Mouse (Mus musculus): ENCODE data around the gene Defb21. TPM values are rescaled to one million over a fixed set of nuclear protein-coding genes. Genes with fewer than 3 reads are reported as not detected.

The Defb21 gene
- total RNA-seq (2012; rRNA removed) (not detected in 2 replicates), polyA plus RNA-seq (2012; ENCODE audit: insufficient read depth in 1 of 2, insufficient read length in 2 of 2, low read depth in 1 of 2, low replicate concordance in 2 of 2, missing spikeins in 1 of 2) (not detected)

GRCm38 (mm10) chr2:152572114-152572794 lies at the start of gene Defb21:
TSS of gene Defb21 (plus strand) at chr2:152572744.
- peak; percentile 37 for DNase-seq (ENCODE audit: low read depth, low spot score)

GRCm38 (mm10) chr2:152539944-152540710 lies 32.4 kb upstream of the Defb21 start, which contains the start of gene Defb29:
TSS of gene Defb29 (minus strand) at chr2:152540098.
- Histone ChIP-seq H3K4me1 (ENCODE audit: control insufficient read depth in 1 of 2, insufficient read depth in 2 of 2, low read length in 2 of 2) (no peaks in the 10 kb centered on the region), H3K79me2 (ENCODE audit: control insufficient read depth, insufficient read depth, low read length, poor library complexity) (no peaks in the 10 kb centered on the region), H3K9me3 (replicated peaks; ENCODE audit: insufficient read depth, low read length) (no peaks in the 10 kb centered on the region), H3K9ac (ENCODE audit: control insufficient read depth, low read depth, low read length, poor library complexity, severe bottlenecking) (no peak within 1 kb of the TSS), H3K27ac (ENCODE audit: control insufficient read depth, low read depth, low read length) (no peak within 1 kb of the TSS), H3K27me3 (ENCODE audit: control insufficient read depth in 1 of 2, insufficient read depth in 2 of 2, low read length in 2 of 2) (no peaks in the 10 kb centered on the region; a peak in 2 of 4 replicates), H3K4me3 (ENCODE audit: control insufficient read depth in 1 of 2, insufficient read depth in 1 of 2, low read depth in 2 of 2, low read length in 2 of 2) (no peak within 1 kb of the TSS), H3K36me3 (ENCODE audit: control insufficient read depth in 1 of 2, insufficient read depth in 2 of 2, low read length in 2 of 2) (no peaks in the 10 kb centered on the region)
- peak; percentile 15 for DNase-seq (ENCODE audit: low read depth, low spot score)
- TF ChIP-seq CTCF (IDR thresholded peaks at IDR 0.05 in 2 of 3, conservative IDR thresholded peaks at IDR 0.05 in 1 of 3; ENCODE audit: control insufficient read depth in 1 of 3, insufficient read depth in 1 of 3, low read depth in 2 of 3, low read length in 3 of 3, poor library complexity in 1 of 3, severe bottlenecking in 1 of 3) (peak; percentile 30 to 42 (median 34); a peak in 5 of 6 replicates), CHD2 (IDR thresholded peaks at IDR 0.05; ENCODE audit: low read length) (no peak)

More at GRCm38 (mm10) chr2:152572114-152572794, at the start of gene Defb21:
- no peak within 1 kb of the TSS for H3K9ac ChIP-seq (ENCODE audit: control insufficient read depth, low read depth, low read length, poor library complexity, severe bottlenecking)
- H3K27me3 ChIP-seq (ENCODE audit: control insufficient read depth in 1 of 2, insufficient read depth in 2 of 2, low read length in 2 of 2): peaks cover 8 to 15% of the 10 kb centered on the region in 2 experiments
- H3K36me3 ChIP-seq (ENCODE audit: control insufficient read depth in 1 of 2, insufficient read depth in 2 of 2, low read length in 2 of 2): no peaks in the 10 kb centered on the region
- no peaks in the 10 kb centered on the region for H3K9me3 ChIP-seq (replicated peaks; ENCODE audit: insufficient read depth, low read length)
- H3K79me2 ChIP-seq (ENCODE audit: control insufficient read depth, insufficient read depth, low read length, poor library complexity): no peaks in the 10 kb centered on the region
- H3K4me1 ChIP-seq (ENCODE audit: control insufficient read depth in 1 of 2, insufficient read depth in 2 of 2, low read length in 2 of 2): no peaks in the 10 kb centered on the region
- H3K4me3 ChIP-seq (ENCODE audit: control insufficient read depth in 1 of 2, insufficient read depth in 1 of 2, low read depth in 2 of 2, low read length in 2 of 2): no peak within 1 kb of the TSS
- TF ChIP-seq SMC3 (IDR thresholded peaks at IDR 0.05; ENCODE audit: low read depth, low read length): peak; percentile 42
- TF ChIP-seq KAT2A (conservative IDR thresholded peaks at IDR 0.05; ENCODE audit: low read depth, low read length): no peak
- no peak for TF ChIP-seq ELF1 (IDR thresholded peaks at IDR 0.05; ENCODE audit: low read depth, low read length)
- no peak for TF ChIP-seq JUND (IDR thresholded peaks at IDR 0.05; ENCODE audit: low read depth, low read length)
- peak; percentile 55 to 70 (median 60) for TF ChIP-seq CTCF (IDR thresholded peaks at IDR 0.05 in 2 of 3, conservative IDR thresholded peaks at IDR 0.05 in 1 of 3; ENCODE audit: control insufficient read depth in 1 of 3, insufficient read depth in 1 of 3, low read depth in 2 of 3, low read length in 3 of 3, poor library complexity in 1 of 3, severe bottlenecking in 1 of 3)
- TF ChIP-seq ZKSCAN1 (IDR thresholded peaks at IDR 0.05; ENCODE audit: low read depth, low read length): no peak
- TF ChIP-seq GATA1 (IDR thresholded peaks at IDR 0.05; ENCODE audit: low read depth, low read length): no peak
- H3K27ac ChIP-seq (ENCODE audit: control insufficient read depth, low read depth, low read length): no peak within 1 kb of the TSS

GRCm38 (mm10) chr2:152541979-152542378 lies 30.6 kb upstream of the Defb21 start:
- Histone ChIP-seq H3K27me3 (ENCODE audit: control insufficient read depth in 1 of 2, insufficient read depth in 2 of 2, low read length in 2 of 2) (no peaks in the 10 kb centered on the region; a peak in 3 of 4 replicates), H3K36me3 (ENCODE audit: control insufficient read depth in 1 of 2, insufficient read depth in 2 of 2, low read length in 2 of 2) (no peaks in the 10 kb centered on the region), H3K79me2 (ENCODE audit: control insufficient read depth, insufficient read depth, low read length, poor library complexity) (no peaks in the 10 kb centered on the region), H3K27ac (ENCODE audit: control insufficient read depth, low read depth, low read length) (no peak overlapping the region), H3K9ac (ENCODE audit: control insufficient read depth, low read depth, low read length, poor library complexity, severe bottlenecking) (no peak overlapping the region), H3K4me1 (ENCODE audit: control insufficient read depth in 1 of 2, insufficient read depth in 2 of 2, low read length in 2 of 2) (no peaks in the 10 kb centered on the region), H3K9me3 (replicated peaks; ENCODE audit: insufficient read depth, low read length) (no peaks in the 10 kb centered on the region), H3K4me3 (ENCODE audit: control insufficient read depth in 1 of 2, insufficient read depth in 1 of 2, low read depth in 2 of 2, low read length in 2 of 2) (no peak overlapping the region)
- DNase-seq (ENCODE audit: low read depth, low spot score): no peak
- TF ChIP-seq USF1 (IDR thresholded peaks at IDR 0.05; ENCODE audit: low read depth, low read length): no peak
- TF ChIP-seq CHD1 (IDR thresholded peaks at IDR 0.05; ENCODE audit: low read depth, low read length): no peak
- TF ChIP-seq MYB (IDR thresholded peaks at IDR 0.05; ENCODE audit: low read depth, low read length): no peak
- TF ChIP-seq MXI1 (IDR thresholded peaks at IDR 0.05; ENCODE audit: low read depth, low read length): no peak
- TF ChIP-seq TAL1 (IDR thresholded peaks at IDR 0.05; ENCODE audit: low read length): no peak
- no peak for TF ChIP-seq NRF1 (IDR thresholded peaks at IDR 0.05; ENCODE audit: insufficient read depth, low read depth, low read length, poor library complexity, severe bottlenecking)
- TF ChIP-seq GATA1 (IDR thresholded peaks at IDR 0.05; ENCODE audit: low read depth, low read length): no peak
- TF ChIP-seq UBTF (IDR thresholded peaks at IDR 0.05; ENCODE audit: borderline replicate concordance, insufficient read depth, low read depth, low read length): no peak
- no peak for TF ChIP-seq ELF1 (IDR thresholded peaks at IDR 0.05; ENCODE audit: low read depth, low read length)
- TF ChIP-seq MAX (IDR thresholded peaks at IDR 0.05; ENCODE audit: low read length): no peak
- TF ChIP-seq TCF12 (IDR thresholded peaks at IDR 0.05; ENCODE audit: low read depth, low read length): no peak
- no peak for TF ChIP-seq POLR2AphosphoS5 (IDR thresholded peaks at IDR 0.05; ENCODE audit: borderline replicate concordance, low read depth, low read length)
- TF ChIP-seq BHLHE40 (IDR thresholded peaks at IDR 0.05; ENCODE audit: borderline replicate concordance, low read depth, low read length): no peak
- no peak for TF ChIP-seq JUND (IDR thresholded peaks at IDR 0.05; ENCODE audit: low read depth, low read length)
- TF ChIP-seq CHD2 (IDR thresholded peaks at IDR 0.05; ENCODE audit: low read length): no peak
- no peak for TF ChIP-seq USF2 (IDR thresholded peaks at IDR 0.05; ENCODE audit: borderline replicate concordance in 1 of 2, insufficient read depth in 1 of 2, low read depth in 1 of 2, low read length in 2 of 2)
- no peak for TF ChIP-seq ZNF384 (IDR thresholded peaks at IDR 0.05; ENCODE audit: low read depth, low read length)

Measured in MEL (cell line).